Mouse (Mus musculus) urinary bladder, postnatal 4 days (tissue): ENCODE results near the gene AI413582.

Source experiments
- DNase-seq, 2 experiments: peaks; one replicate each; pipeline ENCODE4 v3.0.0; 2021 to 2022; ENCODE audit warnings: low spot score in 2 of 2

The AI413582 gene

DNA sequence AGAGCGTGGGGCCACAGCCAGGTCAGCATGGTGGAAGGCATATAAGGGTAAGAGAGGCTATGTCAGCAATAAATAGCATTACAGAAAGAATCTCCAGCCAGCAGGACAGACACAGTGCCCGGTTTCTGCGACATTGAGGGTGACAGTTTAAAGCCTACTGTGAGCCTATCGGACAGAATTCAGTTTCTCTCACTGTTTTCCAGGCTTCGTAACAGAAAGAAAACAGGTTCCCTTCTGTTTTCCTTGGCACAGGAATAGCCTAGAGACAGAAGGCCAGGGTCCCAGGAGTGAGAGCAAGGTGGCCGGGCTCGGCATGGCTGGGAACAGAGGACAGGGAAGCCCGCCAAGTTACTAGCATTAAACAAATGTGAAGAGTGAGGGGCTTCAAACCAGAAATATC, 14.3 kb upstream of the AI413582 start:
- no peak for DNase-seq

DNA sequence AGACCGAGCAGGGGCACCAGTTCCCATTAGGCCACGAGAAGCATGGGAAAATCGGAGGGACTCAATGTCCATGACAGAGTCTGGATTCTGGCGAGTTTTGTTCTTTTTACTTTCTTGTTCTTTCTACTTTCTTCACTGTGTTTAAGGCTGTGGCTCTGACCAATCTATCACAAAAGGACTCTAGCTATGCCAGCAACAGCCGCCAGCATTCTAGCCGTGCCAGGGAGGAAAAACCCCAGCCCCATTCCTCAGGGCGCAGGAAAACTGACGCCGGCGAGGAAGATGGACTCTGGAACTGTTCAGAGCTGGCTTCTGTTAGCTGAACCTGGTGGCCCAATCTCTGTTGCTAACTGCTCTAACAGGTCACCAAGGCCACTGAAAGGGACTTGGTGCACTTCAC, 12.9 kb upstream of the AI413582 start:
- DNase-seq: no peak

DNA sequence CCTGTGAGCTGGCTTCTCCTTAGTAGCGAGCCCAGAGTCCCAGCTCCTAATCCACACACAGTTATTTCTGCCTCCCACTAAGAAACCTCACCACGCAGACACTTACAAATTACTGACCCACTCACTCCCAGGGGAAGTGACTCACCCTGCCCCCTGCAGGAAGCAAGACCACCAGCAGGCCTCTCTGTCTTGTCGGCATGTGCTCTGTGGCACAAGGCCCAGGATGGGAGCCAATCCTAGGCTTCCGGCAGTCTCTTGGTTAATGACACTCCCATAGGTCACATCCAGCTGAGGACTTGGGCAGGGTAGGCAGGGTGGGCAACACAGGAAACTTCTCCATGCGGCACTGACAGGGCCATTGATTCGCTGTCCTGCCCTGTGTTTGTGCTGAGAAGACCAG, 11.9 kb upstream of the AI413582 start:
- DNase-seq: no peak

DNA sequence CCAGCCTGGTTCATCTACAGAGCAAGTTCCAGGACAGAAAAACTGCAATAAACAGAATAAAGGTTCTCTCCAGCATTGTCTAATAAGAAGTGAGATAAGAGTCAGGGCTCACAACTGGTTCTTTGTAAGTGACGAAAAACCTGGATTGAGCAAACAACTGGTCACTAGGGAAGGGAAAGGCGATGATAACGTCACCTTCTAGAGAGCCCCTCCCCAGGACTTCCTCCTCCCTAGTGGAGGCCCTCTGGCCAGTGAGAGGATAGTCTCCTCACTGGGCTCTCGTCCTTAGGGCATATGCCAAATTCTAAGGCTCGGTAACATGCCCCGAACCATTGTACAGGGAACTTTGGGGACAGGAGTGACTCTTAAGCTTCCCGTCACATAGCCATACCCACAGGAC, 10.5 kb upstream of the AI413582 start:
- no peak for DNase-seq

DNA sequence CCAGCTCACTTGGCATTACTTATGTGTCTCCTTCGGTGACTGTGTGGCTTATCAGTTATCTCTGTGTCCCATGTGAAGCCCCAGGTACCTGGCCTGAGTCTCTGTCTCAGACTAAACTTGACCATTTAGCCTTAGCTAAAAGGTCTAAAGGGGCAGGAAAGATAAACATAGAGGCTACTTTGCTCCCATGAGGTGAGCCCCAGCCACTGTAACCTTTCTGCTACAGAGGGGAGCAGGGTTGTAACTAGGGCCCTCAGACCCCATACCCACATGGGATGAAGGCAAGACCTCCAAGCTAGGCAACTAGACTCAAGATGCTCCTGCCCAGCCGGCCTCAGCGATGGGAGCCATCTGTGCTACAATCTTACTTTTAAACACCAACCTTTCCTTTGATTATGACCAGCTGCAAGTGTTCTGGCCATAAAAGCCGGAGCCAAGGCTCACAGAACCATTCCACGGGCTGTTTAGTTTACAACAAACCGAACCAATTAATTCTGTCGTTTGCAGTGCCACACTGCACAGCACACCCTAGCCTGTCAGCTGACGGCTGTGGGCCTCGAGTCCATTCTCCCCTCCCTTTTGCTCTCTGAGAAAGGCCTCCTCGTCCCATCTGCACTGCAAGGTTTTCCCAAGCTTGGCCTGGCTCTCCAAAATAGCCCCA, 9.7 kb upstream of the AI413582 start:
- DNase-seq: no peak

DNA sequence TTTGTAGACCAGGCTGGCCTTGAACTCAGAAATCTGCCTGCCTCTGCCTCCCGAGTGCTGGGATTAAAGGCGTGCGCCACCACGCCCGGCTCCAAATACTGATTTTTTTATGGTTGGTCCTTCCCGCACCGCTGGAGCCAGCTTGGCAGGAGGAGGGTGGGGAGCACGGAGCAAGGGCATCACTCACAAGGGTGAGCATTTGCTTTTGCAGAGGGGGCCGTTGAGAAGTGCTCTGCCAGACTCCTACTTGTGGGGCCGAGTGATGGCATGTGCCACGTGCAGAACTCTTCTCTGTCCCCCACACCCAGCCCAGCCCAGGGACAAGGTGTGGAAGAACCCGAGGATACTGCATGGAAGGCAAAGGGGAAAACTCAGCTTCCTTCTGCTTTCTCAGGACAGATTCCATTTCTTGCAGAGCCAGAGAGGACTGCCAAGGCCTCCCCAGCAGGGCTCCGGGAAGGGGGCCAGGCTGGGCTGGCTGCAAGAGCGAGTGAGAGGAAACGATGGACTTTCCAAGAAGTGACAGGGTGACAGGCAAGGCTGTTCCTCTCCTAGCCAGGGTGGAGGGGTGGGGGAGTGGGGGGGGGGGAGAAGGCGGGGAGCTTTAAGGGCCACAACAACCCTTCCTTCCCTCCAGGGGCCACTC, 9.0 kb upstream of the AI413582 start:
- DNase-seq: peak; percentile 70 to 78

DNA sequence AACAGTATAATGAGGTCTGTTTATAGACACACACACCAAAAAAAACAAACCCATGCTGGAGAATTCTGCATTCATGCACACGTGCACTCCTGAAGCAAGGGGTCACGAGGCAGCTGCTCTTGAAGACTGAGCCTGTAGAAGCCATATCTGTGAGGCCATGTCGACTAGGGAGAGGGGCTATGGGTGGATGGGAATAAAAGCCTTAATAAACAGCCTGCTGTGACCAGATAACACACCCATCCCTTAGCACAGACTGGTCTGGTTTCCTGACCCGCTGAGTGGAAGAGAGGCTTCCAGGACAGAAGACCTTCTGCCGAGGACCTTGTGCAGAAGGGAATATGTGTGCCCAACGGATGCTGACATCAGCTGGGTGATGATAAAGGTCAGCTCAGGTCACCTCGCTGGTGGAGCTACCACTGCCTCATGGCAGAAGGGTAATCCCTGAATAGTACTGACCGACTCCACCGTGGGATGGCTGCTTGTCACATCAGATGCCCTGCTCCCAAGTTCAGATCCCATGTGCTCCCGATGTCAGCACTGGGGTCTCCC, 8.3 kb upstream of the AI413582 start:
- no peak for DNase-seq

DNA sequence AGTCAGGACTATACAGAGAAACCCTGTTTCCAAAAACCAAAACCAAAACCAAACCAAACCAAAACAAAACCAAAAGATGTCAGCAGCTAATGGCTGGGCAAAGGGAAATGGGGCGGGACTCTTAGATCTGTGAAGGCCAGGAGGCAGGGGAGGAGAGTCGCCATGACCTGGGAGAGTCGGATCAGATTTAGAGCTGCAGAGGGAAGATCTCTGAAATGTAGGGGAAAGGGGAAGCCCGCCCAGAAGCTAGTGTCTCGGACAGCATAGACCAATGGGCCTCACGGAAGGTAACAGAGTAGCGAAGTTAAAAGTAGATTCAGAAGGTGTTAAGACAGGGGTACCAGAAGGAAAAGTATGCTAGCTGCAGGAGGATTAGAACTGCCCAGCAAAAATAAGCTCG, 5.8 kb upstream of the AI413582 start:
- DNase-seq: no peak

DNA sequence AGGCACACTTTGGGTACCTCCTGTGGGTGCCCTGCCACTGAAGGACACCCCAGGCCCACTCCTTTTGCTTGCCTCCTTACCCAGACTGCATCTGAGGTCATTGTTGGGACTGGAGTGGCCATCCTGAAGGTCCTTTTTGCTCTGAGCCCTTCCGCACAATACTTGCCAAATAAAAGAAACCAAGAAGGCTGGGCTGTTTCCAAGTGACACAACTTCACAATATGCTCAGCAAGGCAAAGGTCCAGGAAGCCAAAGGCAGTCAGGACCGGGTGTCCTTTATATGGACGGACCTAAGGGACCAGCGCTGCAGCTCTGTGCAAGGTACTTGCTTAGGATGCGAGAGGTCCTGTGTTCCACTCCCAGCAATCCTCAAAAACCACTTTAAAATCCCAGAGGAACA, 2.7 kb upstream of the AI413582 start:
- DNase-seq: no peak

DNA sequence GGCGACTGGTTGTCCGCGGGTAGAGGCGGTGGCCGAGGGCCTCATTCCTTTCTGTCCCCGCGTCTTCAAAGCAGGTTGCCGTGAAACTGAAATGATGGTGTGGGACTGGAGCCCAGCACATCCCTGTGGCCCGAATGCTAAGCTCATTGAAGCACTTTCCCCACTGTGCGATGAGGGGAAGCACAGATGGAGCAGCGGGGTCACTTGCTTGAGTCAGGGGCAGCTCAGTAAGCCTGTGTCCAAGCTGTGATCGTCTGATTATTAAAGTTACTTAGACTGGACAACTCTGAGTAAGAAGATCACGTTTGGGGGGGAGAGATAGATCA, 349 bp upstream of the AI413582 start:
- no peak for DNase-seq

DNA sequence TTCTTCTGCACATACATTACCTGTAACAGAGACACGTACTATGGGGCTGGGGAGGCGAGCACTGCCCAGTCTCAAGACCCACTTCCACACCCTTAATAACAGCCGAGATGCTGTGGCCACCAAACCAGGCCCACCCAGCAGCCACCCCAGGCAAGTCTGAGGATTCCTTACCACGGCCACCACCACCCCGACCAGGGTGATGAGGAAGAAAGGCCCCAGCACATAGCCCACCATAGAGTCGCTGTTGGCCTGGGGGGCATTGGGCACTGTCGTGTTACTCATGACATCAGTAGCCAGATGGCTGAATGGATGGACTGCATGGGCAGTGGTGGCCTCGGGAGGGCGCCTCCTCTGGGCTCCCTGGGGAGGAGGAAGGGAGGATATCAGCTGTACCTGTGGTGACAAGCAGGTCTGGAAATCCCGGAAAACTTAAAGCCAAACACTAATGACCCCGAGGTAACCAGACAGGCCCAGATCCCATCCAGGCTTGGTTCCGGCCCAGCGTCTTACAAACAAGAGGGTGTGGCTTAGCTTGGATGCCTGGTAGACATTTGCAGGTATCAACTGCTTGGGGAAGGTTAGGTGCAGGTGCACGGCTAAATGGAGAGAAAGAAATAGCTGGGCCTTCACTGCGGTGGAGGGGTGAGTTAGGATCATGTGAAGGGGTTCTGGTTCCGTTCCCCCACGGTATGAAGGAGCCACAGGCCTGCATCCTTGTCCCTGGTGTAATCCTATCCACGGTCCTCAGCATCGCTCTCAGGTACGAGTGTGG, 979 bp downstream of the AI413582 start:
- no peak for DNase-seq

DNA sequence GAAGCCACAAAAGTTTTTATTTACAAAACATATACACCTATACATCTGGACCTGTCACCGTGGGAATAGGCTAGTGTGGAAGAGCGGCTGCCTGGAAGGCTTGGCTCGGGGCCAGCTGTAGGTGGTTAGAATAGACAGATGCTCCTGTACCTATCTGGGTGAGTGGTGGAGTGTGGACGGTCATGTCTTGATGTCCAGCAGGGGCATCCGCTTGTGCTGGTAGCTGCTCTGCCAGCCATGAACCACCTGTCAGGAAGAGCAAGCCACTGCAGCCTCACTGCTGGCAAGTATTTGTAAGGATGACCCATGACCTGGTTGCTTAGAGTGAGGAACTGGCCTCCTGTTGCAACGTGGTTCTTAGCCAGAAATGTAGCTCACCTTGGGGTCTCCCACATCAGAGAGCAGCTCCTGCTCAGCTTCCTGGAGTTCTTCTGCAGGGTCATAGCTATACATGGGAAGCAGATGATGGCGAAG, 1.7 kb downstream of the AI413582 start:
- no peak for DNase-seq

DNA sequence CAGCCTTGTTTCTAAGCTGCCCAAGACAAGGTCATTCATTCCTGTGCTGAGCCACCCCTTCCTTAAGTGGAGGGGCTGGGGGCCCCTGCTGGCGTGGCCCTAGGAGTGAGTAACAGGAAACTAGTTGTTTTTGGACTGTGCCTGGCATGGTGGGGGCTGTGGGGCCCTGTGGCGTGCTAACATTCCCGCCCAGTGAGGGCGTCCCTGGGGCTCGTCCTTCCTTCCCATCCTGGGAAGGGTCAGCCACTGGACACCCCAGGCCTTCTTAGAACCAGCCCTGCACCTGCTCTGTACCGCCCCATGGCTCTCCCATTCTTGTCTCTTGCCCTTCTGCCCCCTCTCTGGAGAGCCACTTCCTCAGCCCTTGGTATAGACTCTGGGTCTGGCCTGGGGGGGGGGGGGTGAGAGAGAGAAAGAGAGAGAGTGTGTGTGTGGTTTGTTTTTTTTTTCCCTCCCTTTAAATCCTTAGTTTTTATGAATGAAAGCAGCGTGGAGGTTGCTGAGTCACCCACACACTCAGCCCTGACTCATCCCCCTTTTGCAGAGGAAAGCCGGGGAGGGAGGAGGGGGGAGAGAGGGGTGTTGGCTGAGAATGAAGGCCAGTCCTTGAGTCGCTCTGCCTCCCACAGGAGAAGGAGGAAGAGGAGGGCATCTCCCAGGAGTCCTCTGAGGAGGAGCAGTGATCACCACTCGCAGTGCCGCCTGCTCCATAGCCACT, 3.6 kb downstream of the AI413582 start:
- no peak for DNase-seq

DNA sequence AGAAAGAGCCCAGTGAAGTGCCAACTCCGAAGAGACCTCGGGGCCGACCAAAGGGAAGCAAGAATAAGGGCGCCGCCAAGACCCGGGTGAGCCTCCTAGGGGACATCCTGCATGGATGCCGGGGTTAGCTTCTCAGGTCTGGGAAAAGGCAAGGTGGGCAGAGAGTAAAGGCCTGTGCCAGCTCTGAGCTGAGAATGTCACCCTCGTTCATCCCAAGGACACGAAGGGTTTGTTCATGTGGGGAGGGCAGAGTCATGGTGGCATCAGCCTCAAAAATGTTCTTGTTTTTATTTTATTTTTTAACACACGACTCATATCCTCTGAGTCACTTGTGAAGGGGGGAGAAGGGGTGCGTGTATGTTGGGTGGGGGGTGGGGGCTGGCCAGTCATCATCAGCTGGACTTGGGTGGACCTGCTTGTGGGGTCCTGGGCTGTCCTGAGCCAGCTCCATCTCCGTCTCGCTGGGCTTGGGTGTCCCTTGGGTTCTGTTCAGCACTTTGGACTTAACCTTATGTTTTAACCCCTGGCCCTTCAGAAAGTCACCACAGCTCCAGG, 4.6 kb downstream of the AI413582 start:
- DNase-seq: no peak

DNA sequence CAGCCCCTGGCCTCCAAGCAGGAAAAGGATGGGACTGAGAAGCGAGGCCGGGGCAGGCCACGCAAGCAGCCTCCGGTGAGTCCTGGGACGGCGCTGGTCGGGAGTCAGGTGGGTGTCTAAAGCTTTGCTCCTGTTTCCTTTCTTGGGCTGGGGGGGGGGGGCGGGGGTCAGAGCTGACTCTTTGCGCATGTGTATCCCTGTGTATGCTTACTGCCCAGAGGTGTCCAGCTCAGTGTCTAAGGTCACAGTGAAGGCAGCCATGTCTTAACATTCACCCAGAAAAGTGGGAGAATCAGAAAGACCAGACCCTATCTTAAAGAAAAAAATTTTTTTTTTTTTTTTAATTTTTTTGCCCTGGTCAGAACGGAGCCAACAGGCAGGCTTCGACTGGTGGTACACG, 6.0 kb downstream of the AI413582 start:
- no peak for DNase-seq

DNA sequence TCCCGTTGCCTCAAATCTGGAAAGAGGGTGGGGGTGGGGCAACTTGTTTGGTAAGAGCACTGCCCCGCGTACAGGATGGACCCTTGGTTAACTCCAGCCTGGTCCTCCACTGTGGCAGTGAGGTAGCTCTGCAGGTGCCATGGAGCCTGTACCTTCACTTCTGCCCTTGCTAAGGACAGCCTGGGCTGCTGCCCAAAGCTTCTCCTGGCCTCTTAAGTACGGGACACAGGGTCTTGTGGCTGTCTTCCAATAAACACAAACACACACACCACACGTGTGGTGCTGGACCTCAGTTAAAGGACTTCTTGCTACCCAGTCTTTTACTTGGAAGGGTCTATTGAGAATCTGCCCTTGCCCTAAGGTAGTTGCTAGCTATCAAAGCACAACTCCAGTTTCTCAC, 6.7 kb downstream of the AI413582 start:
- no peak for DNase-seq

DNA sequence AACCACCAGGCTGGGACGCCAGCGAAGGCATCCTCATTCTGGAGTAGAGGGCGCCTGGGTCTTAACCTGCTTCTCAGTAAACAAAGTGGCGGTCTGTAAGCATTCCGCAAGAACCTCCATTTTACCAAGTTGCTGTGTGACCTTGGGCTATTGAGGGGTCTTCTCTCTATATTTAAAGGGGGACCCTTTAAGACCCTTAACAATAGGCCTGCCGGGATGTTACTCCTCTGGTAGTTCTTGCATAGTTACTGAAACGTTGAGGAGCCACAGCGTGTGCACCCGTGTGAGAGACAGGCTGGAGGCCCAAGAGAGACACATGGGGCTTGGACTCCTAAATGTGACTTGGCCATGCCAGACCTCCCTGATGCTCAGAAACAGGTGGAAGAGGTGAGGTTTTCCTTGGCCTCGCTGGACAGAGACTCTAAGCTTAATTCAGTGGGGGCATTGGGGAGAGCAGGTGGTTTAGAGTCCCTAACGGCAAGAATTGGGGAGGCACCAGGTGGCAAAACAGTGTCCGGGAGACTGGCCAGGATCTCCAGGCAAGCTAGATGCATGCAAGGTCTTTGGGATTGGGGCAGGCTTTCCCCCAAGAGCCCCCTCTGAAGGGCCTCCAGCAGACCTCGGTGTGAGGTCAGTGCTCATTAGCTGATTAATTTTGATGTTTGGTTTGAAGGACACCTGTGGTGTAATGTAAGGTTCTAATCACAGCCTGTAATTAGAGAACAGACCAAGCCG, 7.5 kb downstream of the AI413582 start:
- DNase-seq: no peak

DNA sequence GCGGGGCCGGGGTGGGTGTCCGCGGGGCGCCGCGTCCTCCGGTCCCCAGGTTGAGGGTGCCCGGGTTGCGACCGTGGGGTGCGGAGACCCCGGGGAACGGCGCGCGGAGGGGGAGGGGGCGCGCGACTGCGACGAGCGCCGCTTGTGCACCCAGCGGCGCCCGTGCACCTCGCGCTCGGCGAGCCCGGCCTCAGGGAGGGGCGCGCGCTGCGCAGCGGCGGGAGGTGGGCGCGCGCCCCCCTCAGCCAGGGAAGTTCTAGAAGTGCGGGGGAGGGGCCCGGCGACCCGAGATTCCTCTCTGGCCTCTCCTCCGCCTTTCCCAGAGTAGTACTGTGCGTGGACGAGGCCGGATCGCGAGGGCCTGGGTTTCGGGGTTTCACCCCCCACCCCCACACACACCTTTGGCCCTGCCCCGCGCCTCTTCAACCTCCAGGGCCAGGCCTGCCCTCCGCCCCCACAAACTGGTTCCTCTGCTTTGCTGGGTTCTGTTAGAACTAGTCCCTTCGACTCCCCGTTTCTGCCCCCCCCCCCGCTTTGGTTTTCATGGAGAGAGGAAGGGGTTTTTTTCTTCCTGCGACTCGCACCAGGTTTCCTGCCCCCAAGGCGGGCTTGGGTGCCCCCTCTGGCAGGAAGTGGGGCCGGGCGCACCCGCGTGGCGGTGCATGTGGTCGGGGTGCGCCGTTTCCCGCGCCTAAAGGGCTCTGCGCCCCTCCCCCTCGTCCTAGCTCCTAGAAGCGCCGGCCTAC, 8.2 kb downstream of the AI413582 start:
- DNase-seq: no peak

DNA sequence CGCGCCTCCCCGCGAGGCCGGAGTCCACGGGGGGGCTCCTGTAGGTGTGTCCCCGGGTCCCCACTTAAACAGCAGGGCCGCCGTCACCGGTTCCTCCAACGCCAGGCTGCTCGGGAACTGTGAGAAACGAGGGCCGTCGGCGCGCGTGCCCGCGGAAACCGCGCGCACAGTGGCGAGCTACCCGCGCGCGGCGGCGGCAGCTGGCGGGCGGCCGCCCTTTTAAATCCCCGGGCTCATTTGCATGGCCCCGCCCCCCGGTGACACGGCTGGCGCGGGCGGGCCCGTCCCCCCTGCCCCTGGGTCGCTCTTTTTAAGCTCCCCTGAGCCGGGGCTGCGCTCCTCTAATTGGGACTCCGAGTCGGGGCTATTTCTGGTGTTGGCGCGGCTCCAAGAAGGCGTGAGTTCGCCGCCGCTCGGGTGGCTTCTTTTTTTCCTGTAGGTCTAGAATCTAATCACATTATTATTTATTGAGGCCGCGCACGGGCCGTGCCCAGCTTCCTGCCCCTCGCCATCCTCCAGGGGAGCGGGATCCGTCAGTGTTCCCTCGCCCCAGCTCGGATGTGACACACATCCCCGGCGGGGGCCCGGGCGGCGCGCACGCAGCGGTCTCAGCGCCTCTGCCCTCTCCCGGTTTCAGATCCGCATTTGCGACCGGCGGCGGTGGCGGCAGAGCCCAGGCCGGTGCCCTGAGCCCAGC, 9.1 kb downstream of the AI413582 start, which contains the start of gene Hmga1:
Gene Hmga1, plus strand, starts transcription at position 183 of the 697 bp plus-strand sequence.
- peak; percentile 79 to 80 for DNase-seq
